Mouse (Mus musculus) CH12.LX (cell line): ENCODE measurements around the gene Sptbn4. TPM values are rescaled to one million over a fixed set of nuclear protein-coding genes. Genes with fewer than 3 reads are reported as not detected.

Experiments
- DNase-seq: peaks from one replicate; pipeline ENCODE4 v3.0.0-alpha.2; 2013; ENCODE audit errors: extremely low read depth
- H3K27ac ChIP-seq: 2 replicates; pipeline ENCODE4 v1.5.1; 2012; ENCODE audit warnings: low read depth, mild to moderate bottlenecking, control low read depth, moderate library complexity; ENCODE audit not compliant: insufficient read depth
- H3K27me3 ChIP-seq: replicated peaks from 2 replicates; pipeline ENCODE3; 2012; ENCODE audit warnings: inconsistent platforms
- H3K36me3 ChIP-seq, 2 experiments: replicated peaks in 1 of 2; 2 replicates each; pipeline versions ENCODE3 to v1.6.1; 2012; ENCODE audit warnings: inconsistent platforms in 1 of 2, low read length in 1 of 2, mild to moderate bottlenecking in 1 of 2, mixed read lengths in 1 of 2, moderate library complexity in 1 of 2; ENCODE audit not compliant: control insufficient read depth in 1 of 2, insufficient read depth in 1 of 2
- H3K4me1 ChIP-seq, 2 experiments: 2 replicates each; pipeline ENCODE4 v1.6.1; 2012; ENCODE audit warnings: inconsistent platforms in 1 of 2, moderate library complexity in 1 of 2; ENCODE audit not compliant: insufficient read depth in 2 of 2, control insufficient read depth in 1 of 2
- H3K4me2 ChIP-seq: 2 replicates; pipeline ENCODE4 v1.6.1; 2012; ENCODE audit warnings: low read depth, mild to moderate bottlenecking, control low read depth; ENCODE audit not compliant: poor library complexity, insufficient read depth, severe bottlenecking
- H3K4me3 ChIP-seq, 3 experiments: fragments of 150-350 bp in 1 of 3; sonication (generic) in 1 of 3; replicated peaks in 1 of 3; 2 replicates each; pipeline versions ENCODE3 to v1.5.1; 2011 to 2012; ENCODE audit warnings: low read depth in 2 of 3, low read length in 2 of 3, mild to moderate bottlenecking in 2 of 3, moderate library complexity in 2 of 3, control low read depth in 1 of 3, improper control_type of control experiment in 1 of 3, inconsistent platforms in 1 of 3, mixed read lengths in 1 of 3; ENCODE audit not compliant: poor library complexity in 1 of 3
- H3K79me2 ChIP-seq: replicated peaks from 2 replicates; pipeline ENCODE4 v1.6.1; 2012; ENCODE audit warnings: mild to moderate bottlenecking, moderate library complexity; ENCODE audit not compliant: control insufficient read depth, poor library complexity, insufficient read depth, severe bottlenecking; ENCODE audit errors: extremely low read depth
- H3K9ac ChIP-seq: 2 replicates; pipeline ENCODE4 v1.6.1; 2012; ENCODE audit warnings: low read depth, mild to moderate bottlenecking, control low read depth, moderate library complexity; ENCODE audit not compliant: insufficient read depth
- H3K9me3 ChIP-seq: replicated peaks from 2 replicates; pipeline ENCODE3; 2012; ENCODE audit warnings: low read length, inconsistent platforms, mixed read lengths
- BHLHE40 ChIP-seq: IDR thresholded peaks from 2 replicates; pipeline ENCODE4 v1.6.1; 2011; ENCODE audit warnings: mild to moderate bottlenecking, low read depth, low read length, improper control_type of control experiment
- CHD2 ChIP-seq: IDR thresholded peaks from 2 replicates; pipeline ENCODE4 v1.6.1; 2011; ENCODE audit warnings: low read length, improper control_type of control experiment
- EP300 ChIP-seq: IDR thresholded peaks from 2 replicates; pipeline ENCODE4 v1.6.1; 2011; ENCODE audit warnings: low read length, improper control_type of control experiment
- GABPA ChIP-seq: IDR thresholded peaks from 2 replicates; pipeline ENCODE4 v1.6.1; 2012; ENCODE audit warnings: low read depth, low read length, improper control_type of control experiment, inconsistent platforms; ENCODE audit not compliant: insufficient replicate concordance
- JUND ChIP-seq: conservative IDR thresholded peaks from 2 replicates; pipeline ENCODE4 v1.6.1; 2011; ENCODE audit warnings: low read depth, low read length, improper control_type of control experiment
- MAFK ChIP-seq: IDR thresholded peaks from 2 replicates; pipeline ENCODE4 v1.6.1; 2011; ENCODE audit warnings: low read length, improper control_type of control experiment; ENCODE audit not compliant: insufficient replicate concordance
- MAX ChIP-seq: IDR thresholded peaks from 2 replicates; pipeline ENCODE4 v1.6.1; 2011; ENCODE audit warnings: low read length, improper control_type of control experiment
- MEF2A ChIP-seq: IDR thresholded peaks from 2 replicates; pipeline ENCODE4 v1.6.1; 2014; ENCODE audit warnings: low read depth, mild to moderate bottlenecking, inconsistent platforms, low read length, improper control_type of control experiment, borderline replicate concordance
- MXI1 ChIP-seq: IDR thresholded peaks from 2 replicates; pipeline ENCODE4 v1.6.1; 2011; ENCODE audit warnings: mild to moderate bottlenecking, low read depth, low read length, improper control_type of control experiment
- MYC ChIP-seq: IDR thresholded peaks from 2 replicates; pipeline ENCODE4 v1.6.1; 2011; ENCODE audit warnings: low read depth, mild to moderate bottlenecking, improper control_type of control experiment, low read length
- NRF1 ChIP-seq: IDR thresholded peaks from 2 replicates; pipeline ENCODE4 v1.6.1; 2014; ENCODE audit warnings: low read depth, mild to moderate bottlenecking, inconsistent platforms, low read length, improper control_type of control experiment, moderate library complexity
- RAD21 ChIP-seq: IDR thresholded peaks from 2 replicates; pipeline ENCODE4 v1.6.1; 2011; ENCODE audit warnings: low read depth, mild to moderate bottlenecking, low read length, improper control_type of control experiment, moderate library complexity
- TBP ChIP-seq: conservative IDR thresholded peaks from 2 replicates; pipeline ENCODE4 v1.6.1; 2011; ENCODE audit warnings: low read depth, low read length, improper control_type of control experiment
- TCF12 ChIP-seq: IDR thresholded peaks from 2 replicates; pipeline ENCODE4 v1.6.1; 2014; ENCODE audit warnings: low read depth, mild to moderate bottlenecking, inconsistent platforms, low read length, improper control_type of control experiment
- USF1 ChIP-seq: IDR thresholded peaks from 2 replicates; pipeline ENCODE4 v1.6.1; 2014; ENCODE audit warnings: low read depth, mild to moderate bottlenecking, inconsistent platforms, low read length, improper control_type of control experiment
- ZC3H11A ChIP-seq: IDR thresholded peaks from 2 replicates; pipeline ENCODE4 v1.6.1; 2012; ENCODE audit warnings: low read depth, mild to moderate bottlenecking, inconsistent platforms, low read length, improper control_type of control experiment
- dilution Hi-C: fragments of 300-500 bp; cut with MboI; formaldehyde crosslinking; loops from 2 replicates; pipeline ENCODE4 v1.14.3; 2020; ENCODE audit warnings: low sequenced_read_pairs; ENCODE audit not compliant: extremely low pct_unique_long_range_greater_than_20kb, extremely low pct_ligation_motif_present
- in situ Hi-C: fragments of 300-500 bp; cut with MboI; formaldehyde crosslinking; loops from 3 replicates; pipeline ENCODE4 v1.14.3; 2019; ENCODE audit warnings: low sequenced_read_pairs, low pct_ligation_motif_present, low pct_unique_long_range_greater_than_20kb, mixed read lengths
- polyA plus RNA-seq: library from polyadenylated mRNA; unstranded; fragments of >175 nt; gene quantifications from 2 replicates; pipeline ENCODE4 v1.2.1, GENCODE M21; 2012; ENCODE audit warnings: low read depth; ENCODE audit not compliant: insufficient read length
- total RNA-seq, 2 experiments: library from RNA; depleted of rRNA; stranded (reverse); fragments of 300-350 nt in 1 of 2; fragments of >200 nt in 1 of 2; gene quantifications; 2 replicates each; pipeline ENCODE4 v1.2.3; 2012 to 2014

The Sptbn4 gene
- total and polyA plus RNA-seq, 3 experiments, result 0.21 to 0.38 (median 0.24) TPM

- Histone ChIP-seq H3K9me3 (no peaks in the 10 kb centered on the region), H3K4me2 (no peak overlapping the region), H3K79me2 (no peaks in the 10 kb centered on the region), H3K27me3 (no peaks in the 10 kb centered on the region), H3K27ac (no peak overlapping the region), H3K4me3 (no peak overlapping the region), H3K9ac (no peak overlapping the region), H3K36me3 (peaks cover 0 to 10% of the 10 kb centered on the region in 2 experiments), H3K4me1 (peaks cover 1 to 25% of the 10 kb centered on the region in 2 experiments)
- in situ Hi-C loops, result no loop called here
- no peak for TF ChIP-seq GABPA
- no peak for TF ChIP-seq MAX
- no peak for TF ChIP-seq ZC3H11A
- dilution Hi-C loops, result no loop called here
- no peak for DNase-seq
Measured at GRCm38 (mm10) chr7:27493450-27493849, 46.0 kb upstream of the Sptbn4 start.

DNA sequence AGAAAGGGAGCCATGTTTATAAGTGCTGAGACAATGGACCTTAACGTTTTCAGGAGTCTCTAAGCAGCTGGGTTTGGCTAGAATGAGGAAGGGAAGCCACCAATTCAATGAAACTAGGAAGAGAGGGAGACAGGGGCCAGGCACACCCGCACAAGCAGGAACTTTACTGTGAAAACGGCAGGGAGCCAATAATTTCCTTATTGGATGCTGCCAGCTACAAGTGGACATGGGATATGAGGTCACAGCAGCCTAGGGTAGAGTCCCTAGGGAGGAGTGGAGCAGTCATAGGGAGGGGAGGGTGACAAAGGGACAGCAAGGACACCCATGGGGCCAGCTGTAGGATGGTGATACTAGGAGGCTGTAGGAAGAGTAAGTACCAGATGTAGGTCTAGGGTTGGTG lies 45.5 kb upstream of the Sptbn4 start:
- H3K4me2 ChIP-seq, result no peak overlapping the region
- DNase-seq, result no peak
- no peak for TF ChIP-seq BHLHE40
- no peak for TF ChIP-seq MEF2A
- TF ChIP-seq TCF12, result no peak
- no peak for TF ChIP-seq EP300
- TF ChIP-seq MXI1, result no peak
- no peak for TF ChIP-seq NRF1
- no peak for TF ChIP-seq CHD2
- no peak for TF ChIP-seq JUND
- no peak for TF ChIP-seq RAD21
- TF ChIP-seq USF1, result no peak
- TF ChIP-seq MAFK, result no peak
- no peak for TF ChIP-seq TBP
- no peak for TF ChIP-seq MYC
- TF ChIP-seq, all 38 proteins: peak for 0
- Histone ChIP-seq H3K4me1 (peaks cover 0 to 30% of the 10 kb centered on the region in 2 experiments), H3K27me3 (no peaks in the 10 kb centered on the region), H3K79me2 (no peaks in the 10 kb centered on the region), H3K36me3 (peaks cover 0 to 10% of the 10 kb centered on the region in 2 experiments), H3K27ac (no peak overlapping the region), H3K9me3 (no peaks in the 10 kb centered on the region), H3K9ac (no peak overlapping the region), H3K4me3 (no peak overlapping the region)
- dilution Hi-C loops, result no loop called here
- in situ Hi-C loops, result no loop called here
